Mouse (Mus musculus) forebrain, embryonic 11.5 days (tissue): ENCODE results near the gene Olfr147. TPM values are rescaled to one million over a fixed set of nuclear protein-coding genes. Genes with fewer than 3 reads are reported as not detected.

ENCODE experiments used
- polyA plus RNA-seq: library from polyadenylated mRNA; unstranded; fragments of >200 nt; fragmentation: Nextera tagmentation; extraction: Ambion mirVana; gene quantifications from 2 replicates; pipeline ENCODE4 v1.2.1, GENCODE M21; 2014

The Olfr147 gene
- polyA plus RNA-seq, 1 experiment from 2014 or later = not detected

Other genes starting within 250 kb of the Olfr147 start
- not detected in 2 replicates for gene Olfr891, start 220.9 kb upstream of the Olfr147 start, polyA plus RNA-seq
- not detected in 2 replicates for gene Olfr893, start 193.3 kb upstream of the Olfr147 start, polyA plus RNA-seq
- gene Olfr894, start 183.6 kb upstream of the Olfr147 start, polyA plus RNA-seq = not detected in 2 replicates
- gene Olfr143, start 148.9 kb upstream of the Olfr147 start, polyA plus RNA-seq = not detected in 2 replicates
- not detected in 2 replicates for gene Olfr895, start 133.8 kb upstream of the Olfr147 start, polyA plus RNA-seq
- gene Olfr896-ps1, start 110.6 kb upstream of the Olfr147 start, polyA plus RNA-seq = not detected in 2 replicates
- gene Olfr25, start 72.6 kb upstream of the Olfr147 start, polyA plus RNA-seq = not detected in 2 replicates
- gene Olfr898, start 53.3 kb upstream of the Olfr147 start, polyA plus RNA-seq = not detected in 2 replicates
- gene Olfr250, start 34.8 kb upstream of the Olfr147 start, polyA plus RNA-seq = not detected in 2 replicates
- not detected in 2 replicates for gene Olfr251, start 24.6 kb upstream of the Olfr147 start, polyA plus RNA-seq
- not detected in 2 replicates for gene Olfr901, start 27.8 kb downstream of the Olfr147 start, polyA plus RNA-seq
- not detected in 2 replicates for gene Olfr902, start 46.0 kb downstream of the Olfr147 start, polyA plus RNA-seq
- not detected in 2 replicates for gene Olfr904, start 61.4 kb downstream of the Olfr147 start, polyA plus RNA-seq
- not detected in 2 replicates for gene Olfr905, start 69.4 kb downstream of the Olfr147 start, polyA plus RNA-seq
- not detected in 2 replicates for gene Olfr906, start 85.4 kb downstream of the Olfr147 start, polyA plus RNA-seq
- gene Olfr907, start 94.1 kb downstream of the Olfr147 start, polyA plus RNA-seq = not detected in 2 replicates
- not detected in 2 replicates for gene Olfr911-ps1, start 119.9 kb downstream of the Olfr147 start, polyA plus RNA-seq
- not detected in 2 replicates for gene Olfr910, start 136.2 kb downstream of the Olfr147 start, polyA plus RNA-seq
- gene Olfr912, start 178.5 kb downstream of the Olfr147 start, polyA plus RNA-seq = not detected in 2 replicates
- not detected in 2 replicates for gene Olfr913, start 191.1 kb downstream of the Olfr147 start, polyA plus RNA-seq
- gene Olfr914, start 203.4 kb downstream of the Olfr147 start, polyA plus RNA-seq = not detected in 2 replicates